Mouse (Mus musculus) kidney, embryonic 14.5 days (tissue): ENCODE data around the gene Cdh4. TPM values are rescaled to one million over a fixed set of nuclear protein-coding genes. Genes with fewer than 3 reads are reported as not detected.

Experiments
- ATAC-seq: fragments of 200-750 bp; cut with Nextera tagmentation; 2 replicates; pipeline ENCODE4 v1.8.0; 2017; ENCODE audit warnings: moderate number of reproducible peaks, mild to moderate bottlenecking, moderate TSS enrichment, moderate library complexity; ENCODE audit not compliant: low FRiP score, low TSS enrichment
- H3K27ac ChIP-seq: fragments of 300-500 bp; sonication (generic); 2 replicates; pipeline ENCODE4 v1.5.1; 2014; ENCODE audit warnings: low read depth, mild to moderate bottlenecking, low read length, moderate library complexity, mixed read lengths
- H3K27me3 ChIP-seq: fragments of 300-500 bp; sonication (generic); 2 replicates; pipeline ENCODE4 v1.6.1; 2014; ENCODE audit warnings: mild to moderate bottlenecking, low read length; ENCODE audit not compliant: control insufficient read depth, insufficient read depth
- H3K36me3 ChIP-seq: fragments of 300-500 bp; sonication (generic); 2 replicates; pipeline ENCODE4 v1.6.1; 2014; ENCODE audit warnings: low read length, mixed read lengths; ENCODE audit not compliant: control insufficient read depth, insufficient read depth
- H3K4me1 ChIP-seq: fragments of 300-500 bp; sonication (generic); 2 replicates; pipeline ENCODE4 v1.6.1; 2014; ENCODE audit warnings: low read length, mixed read lengths; ENCODE audit not compliant: control insufficient read depth, insufficient read depth
- H3K4me2 ChIP-seq: fragments of 300-500 bp; sonication (generic); replicated peaks from 2 replicates; pipeline ENCODE4 v1.6.1; 2014; ENCODE audit warnings: low read depth, mild to moderate bottlenecking, low read length
- H3K4me3 ChIP-seq: fragments of 300-500 bp; sonication (generic); 2 replicates; pipeline ENCODE4 v1.5.1; 2014; ENCODE audit warnings: mild to moderate bottlenecking, low read length
- H3K9ac ChIP-seq: fragments of 300-500 bp; sonication (generic); 2 replicates; pipeline ENCODE4 v1.6.1; 2014; ENCODE audit warnings: low read depth, mild to moderate bottlenecking, low read length, moderate library complexity
- H3K9me3 ChIP-seq: fragments of 300-500 bp; sonication (generic); 2 replicates; pipeline ENCODE4 v1.6.1; 2016; ENCODE audit warnings: low read length; ENCODE audit not compliant: control insufficient read depth
- WGBS: fragments of 180-500 bp; shearing (Covaris S2); extraction: QIAGEN DNeasy Blood & Tissue Kit; methylation state at CpG from one replicate; pipeline ENCODE4 v1.1.7; 2014; 5-methylcytosine and 5-hydroxymethylcytosine counted together
- polyA plus RNA-seq: library from polyadenylated mRNA; unstranded; fragments of >200 nt; fragmentation: Nextera tagmentation; extraction: Ambion mirVana; gene quantifications from 2 replicates; pipeline ENCODE4 v1.2.1, GENCODE M21; 2014

Cdh4 gene
- polyA plus RNA-seq = 14.5 and 19.4 TPM in 2 replicates

DNA sequence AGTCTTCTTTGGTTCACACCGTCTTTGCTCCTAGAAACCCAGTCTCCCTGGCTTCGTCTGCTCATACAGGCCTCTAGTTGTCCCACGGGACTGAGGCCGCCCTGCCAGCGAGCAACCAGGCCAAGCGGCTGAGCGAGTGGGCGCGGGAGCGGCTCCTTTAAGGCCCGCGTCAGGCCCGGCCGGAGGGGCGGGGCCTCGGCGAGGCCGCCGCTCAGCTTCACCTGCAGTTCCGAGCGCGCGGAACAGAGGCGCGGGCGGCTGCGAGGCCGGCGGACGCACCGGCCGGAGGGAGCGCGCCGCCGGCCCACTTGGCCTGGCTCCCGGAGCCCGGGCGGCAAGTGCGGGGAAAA is at the start of gene Cdh4:
Gene Cdh4, plus strand, starts transcription at position 241 of the 350 bp plus-strand sequence.
- WGBS = under 1% methylated on average over 40 of the region's 40 CpGs
- peaks cover 8% of the 10 kb centered on the region; the same call in 1 of the 2 replicates for H3K27me3 ChIP-seq
- H3K9ac ChIP-seq = peak within 1 kb of the TSS; percentile 78
- peak within 1 kb of the TSS; percentile 73 for H3K27ac ChIP-seq
- no peaks in the 10 kb centered on the region for H3K9me3 ChIP-seq
- H3K4me1 ChIP-seq = peaks cover 7% of the 10 kb centered on the region
- no peaks in the 10 kb centered on the region for H3K36me3 ChIP-seq
- peak within 1 kb of the TSS; percentile 95 for H3K4me2 ChIP-seq
- peak; percentile 88 for ATAC-seq
- H3K4me3 ChIP-seq = peak within 1 kb of the TSS; percentile 70

- no peak overlapping the region for H3K27ac ChIP-seq
- no peak for ATAC-seq
- H3K9me3 ChIP-seq = no peaks in the 10 kb centered on the region
- no peak overlapping the region for H3K4me3 ChIP-seq
- no peaks in the 10 kb centered on the region for H3K27me3 ChIP-seq
- WGBS = 63% methylated on average over 5 of the region's 5 CpGs
- H3K9ac ChIP-seq = no peak overlapping the region
- H3K4me1 ChIP-seq = no peaks in the 10 kb centered on the region
- no peak overlapping the region for H3K4me2 ChIP-seq
- H3K36me3 ChIP-seq = no peaks in the 10 kb centered on the region
Measured at GRCm38 (mm10) chr2:179395442-179395841, 46.8 kb upstream of the Cdh4 start.

DNA sequence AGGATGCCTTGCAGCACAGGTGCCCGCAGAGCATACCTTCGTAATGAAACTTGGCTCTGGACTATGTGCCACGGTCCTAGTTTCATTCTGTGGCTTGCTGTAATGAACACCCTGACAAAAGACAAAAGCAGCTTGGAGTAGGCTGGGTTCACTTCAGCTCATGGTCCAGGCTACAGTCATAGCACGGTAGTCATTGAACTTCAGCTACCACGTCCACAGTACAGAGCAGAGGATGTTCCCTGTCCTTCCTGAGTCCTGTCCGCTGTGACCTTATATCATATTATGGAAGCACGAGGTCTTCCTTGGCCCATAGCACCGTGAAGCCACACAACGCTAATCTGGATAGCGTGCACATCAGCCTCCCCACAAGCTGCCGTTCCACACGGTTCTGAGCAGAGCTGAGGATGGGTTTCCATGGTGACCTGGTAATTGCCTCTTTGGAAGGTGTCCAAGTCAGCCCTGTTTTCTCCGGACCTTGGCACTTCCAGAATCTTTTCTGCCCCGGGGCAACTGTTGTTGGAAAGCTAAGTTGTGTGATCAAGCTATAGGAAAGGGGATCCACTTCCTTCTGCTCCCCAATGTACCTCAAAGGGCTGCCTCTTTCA is 42.5 kb upstream of the Cdh4 start:
- H3K9ac ChIP-seq = no peak overlapping the region
- no peaks in the 10 kb centered on the region for H3K9me3 ChIP-seq
- H3K27me3 ChIP-seq = no peaks in the 10 kb centered on the region
- 83% methylated on average over 14 of the region's 14 CpGs for WGBS
- no peak for ATAC-seq
- H3K4me1 ChIP-seq = no peaks in the 10 kb centered on the region
- no peak overlapping the region for H3K27ac ChIP-seq
- no peak overlapping the region for H3K4me2 ChIP-seq
- H3K36me3 ChIP-seq = no peaks in the 10 kb centered on the region
- H3K4me3 ChIP-seq = no peak overlapping the region

DNA sequence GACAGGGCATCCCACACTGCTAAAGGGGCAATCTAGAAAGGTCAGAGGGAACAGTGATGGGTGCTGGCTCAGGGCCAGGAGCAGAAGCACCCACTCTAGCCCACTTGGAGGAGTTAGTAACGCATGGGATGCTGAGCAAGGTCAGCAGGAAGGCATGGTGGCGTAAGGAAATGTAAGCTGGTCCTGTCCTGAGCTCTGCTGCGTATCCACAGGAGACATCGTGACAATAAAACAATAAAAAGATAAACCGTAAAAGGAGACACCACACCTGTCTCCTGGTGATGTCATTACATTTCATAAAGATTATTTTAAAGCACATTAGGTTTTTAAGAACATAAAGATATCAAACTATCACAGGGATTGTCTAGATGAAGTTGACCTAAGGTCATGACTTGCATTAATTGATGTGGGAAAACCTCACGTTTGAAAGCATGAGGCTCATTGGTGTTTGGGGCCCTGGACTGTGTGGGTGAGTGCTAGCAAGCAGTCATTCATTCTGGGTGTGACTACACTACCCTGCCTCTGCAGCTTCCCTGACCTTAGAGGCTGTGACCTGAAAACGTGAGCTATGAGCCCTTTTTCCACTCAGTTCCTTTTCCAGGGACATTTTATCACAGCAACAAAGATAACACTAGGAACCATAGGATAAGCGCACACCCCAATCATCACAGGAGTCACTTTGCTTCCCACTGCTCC is 31.2 kb upstream of the Cdh4 start:
- WGBS = 56% methylated on average over 8 of the region's 8 CpGs
- Histone ChIP-seq H3K27me3 (no peaks in the 10 kb centered on the region), H3K9me3 (no peaks in the 10 kb centered on the region), H3K27ac (no peak overlapping the region), H3K4me3 (no peak overlapping the region), H3K4me1 (no peaks in the 10 kb centered on the region), H3K36me3 (no peaks in the 10 kb centered on the region), H3K4me2 (no peak overlapping the region), H3K9ac (no peak overlapping the region)
- no peak for ATAC-seq

DNA sequence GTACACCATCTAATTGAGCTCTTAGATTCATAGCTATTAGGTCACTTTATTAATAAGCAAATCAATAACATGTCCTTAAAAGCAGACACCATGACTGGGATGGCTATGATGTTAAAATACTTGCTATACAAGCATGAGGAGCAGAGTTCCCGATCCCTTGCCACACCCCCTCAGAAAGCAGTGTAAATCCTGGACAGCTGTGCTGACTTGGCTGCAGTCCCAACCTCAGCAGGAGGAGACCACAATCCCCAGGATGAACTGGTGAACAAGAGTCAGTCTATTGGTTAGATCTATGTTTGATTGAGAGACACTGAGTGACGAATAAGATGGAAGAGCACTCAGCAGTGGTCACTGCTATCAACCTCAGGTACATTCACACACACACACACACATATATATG is 29.3 kb upstream of the Cdh4 start:
- Histone ChIP-seq H3K4me2 (no peak overlapping the region), H3K9ac (no peak overlapping the region), H3K9me3 (no peaks in the 10 kb centered on the region), H3K4me1 (no peaks in the 10 kb centered on the region), H3K27me3 (no peaks in the 10 kb centered on the region), H3K36me3 (no peaks in the 10 kb centered on the region), H3K4me3 (no peak overlapping the region), H3K27ac (no peak overlapping the region)
- 68% methylated on average over 2 of the region's 2 CpGs for WGBS
- ATAC-seq = no peak

DNA sequence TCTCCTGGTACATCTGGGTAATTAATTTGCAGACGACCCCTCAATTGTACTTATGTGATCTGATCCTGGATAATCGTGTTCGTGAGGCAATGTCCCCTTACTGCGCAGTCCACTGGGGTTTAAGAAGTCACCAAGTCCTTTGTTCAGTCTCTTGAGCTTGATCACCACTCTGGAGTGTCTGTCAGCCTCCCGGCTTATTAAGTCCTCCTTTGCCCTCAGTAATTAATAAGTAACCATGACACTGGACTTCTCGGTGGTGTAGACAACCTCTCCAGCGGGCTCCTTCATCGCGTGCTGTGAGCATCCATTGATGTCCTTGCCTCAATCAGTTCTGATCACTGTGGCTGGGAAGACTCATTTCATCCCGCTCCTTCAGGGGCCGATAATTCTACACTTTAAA is 28.0 kb upstream of the Cdh4 start:
- no peak overlapping the region for H3K27ac ChIP-seq
- no peak for ATAC-seq
- H3K36me3 ChIP-seq = no peaks in the 10 kb centered on the region
- H3K4me3 ChIP-seq = no peak overlapping the region
- no peak overlapping the region for H3K4me2 ChIP-seq
- no peaks in the 10 kb centered on the region for H3K4me1 ChIP-seq
- no peaks in the 10 kb centered on the region for H3K9me3 ChIP-seq
- no peak overlapping the region for H3K9ac ChIP-seq
- H3K27me3 ChIP-seq = no peaks in the 10 kb centered on the region
- 71% methylated on average over 11 of the region's 11 CpGs for WGBS

- WGBS = 90% methylated on average over 9 of the region's 9 CpGs
- Histone ChIP-seq H3K4me2 (no peak overlapping the region), H3K27ac (no peak overlapping the region), H3K27me3 (no peaks in the 10 kb centered on the region), H3K9me3 (no peaks in the 10 kb centered on the region), H3K9ac (no peak overlapping the region), H3K4me3 (no peak overlapping the region), H3K4me1 (no peaks in the 10 kb centered on the region), H3K36me3 (no peaks in the 10 kb centered on the region)
- ATAC-seq = no peak
Measured at GRCm38 (mm10) chr2:179414704-179415103, 27.5 kb upstream of the Cdh4 start.

DNA sequence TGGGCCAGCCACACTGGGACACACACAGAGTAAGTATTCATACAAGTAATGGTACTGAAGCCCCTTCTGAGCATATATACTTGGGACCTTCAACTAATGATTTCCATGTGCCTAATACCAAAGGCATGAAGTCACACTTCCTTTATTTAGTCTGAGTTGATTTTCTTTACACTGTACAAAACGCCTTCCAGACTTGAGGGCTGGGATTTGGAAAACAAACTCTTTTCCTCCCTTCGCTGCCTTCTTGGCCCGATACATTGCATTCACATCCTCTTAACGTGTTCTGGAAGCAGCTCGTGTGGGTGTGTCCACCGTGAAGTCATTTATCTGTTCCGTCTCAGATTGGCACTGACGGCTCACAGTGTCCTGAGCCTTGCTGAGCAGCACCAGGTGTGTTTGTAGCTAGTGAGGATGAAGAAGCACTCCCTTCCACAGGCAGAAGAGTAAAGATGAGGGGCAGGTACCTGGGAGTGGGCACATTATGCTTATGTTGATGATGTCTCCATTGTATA is 26.3 kb upstream of the Cdh4 start:
- 56% methylated on average over 8 of the region's 8 CpGs for WGBS

DNA sequence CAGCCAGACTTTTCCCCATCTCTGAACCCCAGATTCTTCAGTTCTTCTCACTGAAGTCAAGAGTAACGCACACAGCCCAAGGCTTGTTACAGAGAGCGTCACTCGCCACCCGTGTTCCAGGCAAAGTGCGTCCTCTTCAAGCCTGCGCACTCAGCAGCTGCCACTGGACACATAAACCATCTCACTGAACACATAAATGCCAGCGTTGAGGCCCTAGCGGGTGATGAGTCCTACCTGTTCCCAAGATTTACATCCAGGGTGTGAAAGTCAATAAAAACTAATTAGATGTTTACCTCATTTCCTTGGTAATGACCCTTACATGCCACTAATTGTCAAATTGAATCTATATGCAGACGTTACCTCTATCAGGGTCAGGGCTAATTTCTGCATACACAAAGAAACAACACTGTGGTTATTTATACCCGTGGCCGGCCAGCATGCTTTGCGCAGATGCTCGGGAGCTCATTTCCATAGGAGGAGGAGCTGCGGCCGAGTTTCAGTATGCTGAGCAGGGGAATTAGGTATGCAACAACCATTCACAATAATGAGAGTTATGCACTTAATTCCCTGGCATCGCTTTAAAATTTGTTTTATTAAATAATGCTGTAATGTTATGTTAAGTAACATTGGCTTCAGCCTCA is 25.5 kb upstream of the Cdh4 start:
- no peaks in the 10 kb centered on the region for H3K4me1 ChIP-seq

More for the DNA sequence above, 26.3 kb upstream of the Cdh4 start:
- Histone ChIP-seq H3K27ac (no peak overlapping the region), H3K9me3 (no peaks in the 10 kb centered on the region), H3K36me3 (no peaks in the 10 kb centered on the region), H3K4me1 (no peaks in the 10 kb centered on the region), H3K9ac (no peak overlapping the region), H3K4me2 (no peak overlapping the region), H3K4me3 (no peak overlapping the region), H3K27me3 (no peaks in the 10 kb centered on the region)
- no peak for ATAC-seq

More for the DNA sequence above, 25.5 kb upstream of the Cdh4 start:
- Histone ChIP-seq H3K36me3 (no peaks in the 10 kb centered on the region), H3K9me3 (no peaks in the 10 kb centered on the region), H3K4me2 (no peak overlapping the region), H3K27ac (no peak overlapping the region), H3K9ac (no peak overlapping the region), H3K27me3 (no peaks in the 10 kb centered on the region), H3K4me3 (no peak overlapping the region)
- no peak for ATAC-seq
- 73% methylated on average over 16 of the region's 16 CpGs for WGBS
